Mouse (Mus musculus): ENCODE data around the gene Nlrp9c.
"Not testable (repeated sequence)": the region's sequence is repeated elsewhere in the genome, so short reads cannot be mapped to it uniquely, and the experiment has no call there.

GRCm38 (mm10) chr7:26311786-26312185 lies 91.7 kb downstream of the Nlrp9c start:
- not testable (repeated sequence) for TF ChIP-seq CTCF (conservative IDR thresholded peaks at IDR 0.05; ENCODE audit: low read length); POU5F1 (IDR thresholded peaks at IDR 0.05; ENCODE audit: borderline replicate concordance, low read length); NANOG (IDR thresholded peaks at IDR 0.05; ENCODE audit: borderline replicate concordance, low read length)

Measured in E14TG2a.4 (cell line).